Mouse (Mus musculus) heart, postnatal 0 days (tissue): ENCODE results near the gene Cipc.

Source experiments
- CTCF ChIP-seq: IDR thresholded peaks from 2 replicates; pipeline ENCODE4 v1.5.1; 2016; ENCODE audit warnings: antibody characterized with exemption, control low read depth, low read depth
- EP300 ChIP-seq: IDR thresholded peaks from 2 replicates; pipeline ENCODE4 v1.6.1; 2016; ENCODE audit warnings: antibody characterized with exemption, low read depth

DNA sequence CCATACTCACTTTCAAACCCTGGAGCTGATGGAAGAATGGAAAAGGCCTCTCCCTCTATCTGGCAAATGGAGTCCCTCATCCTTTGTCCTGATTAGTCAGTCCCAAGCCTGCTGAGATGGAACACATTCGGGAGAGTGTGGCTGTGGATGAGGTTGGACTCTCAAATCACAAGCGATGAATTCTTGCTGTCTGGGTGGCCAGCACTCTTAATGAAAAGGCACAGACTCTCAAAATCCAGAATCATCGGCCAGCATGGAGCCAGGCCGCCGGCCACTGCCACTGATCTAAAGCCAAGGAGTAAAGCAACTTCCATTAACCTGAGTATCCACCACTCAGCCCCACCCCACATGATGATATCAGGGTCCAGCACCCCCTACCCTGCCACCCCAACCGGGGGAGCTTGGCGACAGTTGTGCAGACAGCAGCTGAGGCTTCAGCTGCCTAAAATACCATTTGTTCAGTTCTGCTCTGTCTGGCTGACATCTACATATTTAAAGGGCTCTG, 49.0 kb upstream of the Cipc start:
- no peak for TF ChIP-seq CTCF
- TF ChIP-seq EP300: no peak
